Mouse (Mus musculus): ENCODE data around the gene Cnbd2. TPM values are rescaled to one million over a fixed set of nuclear protein-coding genes. Genes with fewer than 3 reads are reported as not detected.
A peak's percentile ranks its signal among the peaks of the same experiment; 100 is the strongest.
"Not testable (repeated sequence)": the region's sequence is repeated elsewhere in the genome, so short reads cannot be mapped to it uniquely, and the experiment has no call there.

Cnbd2 gene
- polyA plus RNA-seq, 1 experiment from 2014 or later, result 5.2 TPM

DNA sequence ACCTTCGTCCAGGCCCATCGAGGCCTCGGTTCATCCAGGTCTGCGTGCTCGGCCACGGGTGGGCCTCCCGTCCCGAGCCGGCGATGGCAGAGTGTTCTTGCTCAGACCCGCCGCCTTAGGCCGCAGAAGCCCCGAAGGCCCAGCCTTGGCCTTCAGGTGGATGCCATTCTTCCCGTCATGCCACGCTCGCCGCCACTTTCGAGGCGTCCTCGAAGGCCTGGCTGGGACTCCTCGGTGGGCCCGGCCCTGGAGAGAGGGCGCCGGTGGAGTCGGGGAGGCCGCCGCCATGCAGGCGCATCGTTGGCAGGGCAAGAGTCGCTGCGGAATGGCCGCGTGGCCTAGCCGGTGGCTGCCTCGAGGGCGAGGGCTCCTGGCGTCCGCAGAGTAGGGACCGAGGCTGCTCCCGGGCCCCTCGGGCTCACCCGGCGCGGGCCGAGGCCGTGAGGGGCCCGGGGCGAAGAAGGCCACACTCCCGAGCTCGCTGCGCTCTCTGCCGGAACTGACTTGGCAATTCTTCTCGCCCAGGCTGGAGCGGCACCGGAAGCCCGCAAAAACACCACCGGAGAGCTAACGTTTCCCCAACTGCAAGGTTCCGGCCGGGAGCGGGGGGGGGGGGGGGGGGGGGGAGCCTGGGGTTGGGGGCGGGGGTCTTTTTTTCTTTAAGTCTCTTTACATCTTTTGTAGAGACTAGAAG is 80.5 kb downstream of the Cnbd2 start:
- not testable (repeated sequence) for H3K4me1 ChIP-seq (replicated peaks); H3K9me3 ChIP-seq; H3K27me3 ChIP-seq; H3K36me3 ChIP-seq
- Histone ChIP-seq H3K27ac (peak overlapping the region; percentile 50; the same call in 1 of the 2 replicates), H3K4me3 (replicated peaks) (peak overlapping the region; percentile 40), H3K9ac (replicated peaks) (0 out of 2 replicates have a peak overlapping the region, but pooled peaks have one; percentile 53), H3K4me2 (peak overlapping the region; percentile 46)
- ATAC-seq (ENCODE audit: insufficient number of reproducible peaks, insufficient read depth, low FRiP score, low TSS enrichment, low read depth), result peak; percentile 80; the same call in 1 of the 2 replicates
- 1% methylated on average over 26 of the region's 63 CpGs for WGBS

DNA sequence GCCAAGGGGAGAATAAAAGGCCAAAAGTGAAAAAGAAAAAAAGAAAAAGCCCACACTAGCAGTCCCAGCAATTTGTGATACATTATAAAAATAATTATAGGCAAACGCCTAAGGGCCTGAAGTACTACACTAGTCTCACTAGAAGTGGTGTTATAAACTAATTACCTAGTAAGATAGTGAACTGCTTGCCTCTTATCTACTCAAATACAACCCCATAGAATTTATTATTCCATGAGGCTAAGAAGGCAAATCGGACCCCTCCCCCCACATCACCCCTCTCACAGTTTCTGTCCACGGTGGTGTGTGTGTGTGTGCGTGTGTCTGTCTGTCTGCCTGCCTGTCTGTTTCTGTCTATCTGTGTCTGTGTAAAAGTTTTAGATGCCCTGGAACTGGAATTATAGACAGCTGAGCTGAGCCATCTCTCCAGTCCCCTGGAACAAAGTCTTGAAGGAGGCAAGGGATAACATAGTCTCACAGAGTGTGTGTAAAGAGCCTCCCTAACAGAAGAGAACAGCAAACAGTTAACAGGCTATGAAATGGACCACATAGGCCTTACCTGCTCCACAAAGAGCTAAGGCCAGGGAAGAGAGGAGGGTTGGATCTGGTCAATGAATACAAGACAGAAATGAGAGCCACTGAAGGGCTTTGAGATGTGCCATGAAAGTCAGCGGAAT is 81.2 kb downstream of the Cnbd2 start:
- WGBS, result 56% methylated on average over 5 of the region's 5 CpGs
- Histone ChIP-seq H3K27ac (peak overlapping the region; percentile 50; the same call in 1 of the 2 replicates), H3K9ac (replicated peaks) (no peak overlapping the region), H3K4me3 (replicated peaks) (peak overlapping the region; percentile 40), H3K27me3 (no peaks in the 10 kb centered on the region), H3K36me3 (no peaks in the 10 kb centered on the region), H3K4me1 (replicated peaks) (peaks cover 4% of the 10 kb centered on the region; the same call in 1 of the 2 replicates), H3K9me3 (no peaks in the 10 kb centered on the region), H3K4me2 (peak overlapping the region; percentile 46)
- ATAC-seq (ENCODE audit: insufficient number of reproducible peaks, insufficient read depth, low FRiP score, low TSS enrichment, low read depth), result peak; percentile 52; the same call in 1 of the 2 replicates

DNA sequence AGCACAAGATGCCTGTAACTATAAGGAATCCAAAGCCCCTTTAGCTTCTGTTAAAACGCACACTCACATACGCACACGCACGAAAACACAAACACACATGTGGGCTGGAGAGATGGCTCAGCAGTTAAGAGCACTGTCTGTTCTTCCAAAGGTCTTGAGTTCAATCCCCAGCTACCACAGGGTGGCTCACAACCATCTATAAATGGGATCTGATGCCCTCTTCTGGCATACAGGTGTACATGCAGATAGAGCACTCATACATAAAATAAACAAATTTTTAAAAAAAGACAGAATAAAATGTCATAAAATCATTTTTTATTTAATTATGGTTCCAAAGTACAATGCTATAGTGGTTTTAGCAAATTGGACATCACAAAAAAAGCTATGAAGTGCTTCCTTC is 82.2 kb downstream of the Cnbd2 start:
- H3K27me3 ChIP-seq, result no peaks in the 10 kb centered on the region
- no peak overlapping the region for H3K27ac ChIP-seq
- no peaks in the 10 kb centered on the region for H3K9me3 ChIP-seq
- no peak for ATAC-seq (ENCODE audit: insufficient number of reproducible peaks, insufficient read depth, low FRiP score, low TSS enrichment, low read depth)
- no peak overlapping the region for H3K4me3 ChIP-seq (replicated peaks)
- no peak overlapping the region for H3K4me2 ChIP-seq
- no peaks in the 10 kb centered on the region for H3K36me3 ChIP-seq
- WGBS, result 94% methylated on average over 4 of the region's 4 CpGs
- H3K9ac ChIP-seq (replicated peaks), result no peak overlapping the region
- H3K4me1 ChIP-seq (replicated peaks), result peaks cover 4% of the 10 kb centered on the region; the same call in 1 of the 2 replicates

DNA sequence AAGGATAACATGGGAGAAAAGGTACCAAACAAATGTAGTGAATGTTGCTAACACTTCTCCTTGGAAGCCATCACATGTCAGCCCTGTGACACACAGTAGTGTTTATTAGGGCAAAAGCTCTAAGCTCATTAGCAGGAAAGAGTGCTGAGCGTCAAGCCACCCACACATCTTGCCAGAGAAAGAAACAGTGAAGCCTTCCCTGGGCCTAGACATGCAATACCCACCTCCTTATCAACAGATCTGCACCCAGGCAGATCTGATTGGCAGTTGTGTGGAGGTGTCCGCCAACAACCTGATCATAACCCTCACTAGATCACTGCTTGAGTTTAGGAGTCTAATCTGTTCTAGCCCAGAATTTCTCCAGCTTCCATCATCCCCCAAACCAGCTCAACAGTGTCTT is 84.0 kb downstream of the Cnbd2 start:
- no peak overlapping the region for H3K27ac ChIP-seq
- H3K4me2 ChIP-seq, result no peak overlapping the region
- H3K9ac ChIP-seq (replicated peaks), result no peak overlapping the region
- no peak for ATAC-seq (ENCODE audit: insufficient number of reproducible peaks, insufficient read depth, low FRiP score, low TSS enrichment, low read depth)
- 76% methylated on average over 2 of the region's 2 CpGs for WGBS
- peaks cover 8% of the 10 kb centered on the region for H3K4me1 ChIP-seq (replicated peaks)
- H3K4me3 ChIP-seq (replicated peaks), result no peak overlapping the region
- H3K36me3 ChIP-seq, result no peaks in the 10 kb centered on the region
- no peaks in the 10 kb centered on the region for H3K27me3 ChIP-seq
- no peaks in the 10 kb centered on the region for H3K9me3 ChIP-seq

DNA sequence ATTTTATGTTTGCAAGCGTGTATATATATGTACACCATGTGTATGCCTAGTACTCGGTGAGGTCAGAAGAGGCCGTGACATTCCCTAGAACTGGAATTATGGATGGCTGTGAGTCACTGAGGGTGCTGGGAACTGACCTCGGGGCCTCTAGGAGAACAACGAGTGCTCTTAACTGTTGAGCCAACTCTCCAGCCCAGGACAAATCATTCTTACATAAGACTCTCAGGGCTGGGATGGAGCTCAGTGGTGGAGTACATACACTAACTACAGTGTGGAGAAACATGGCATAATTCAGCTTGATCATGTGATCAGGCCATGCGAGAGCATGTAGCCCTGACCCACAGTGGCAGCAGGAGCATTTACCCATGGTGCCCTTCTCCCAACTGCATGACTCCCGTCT is 85.9 kb downstream of the Cnbd2 start:
- Histone ChIP-seq H3K9me3 (no peaks in the 10 kb centered on the region), H3K27ac (no peak overlapping the region)

DNA sequence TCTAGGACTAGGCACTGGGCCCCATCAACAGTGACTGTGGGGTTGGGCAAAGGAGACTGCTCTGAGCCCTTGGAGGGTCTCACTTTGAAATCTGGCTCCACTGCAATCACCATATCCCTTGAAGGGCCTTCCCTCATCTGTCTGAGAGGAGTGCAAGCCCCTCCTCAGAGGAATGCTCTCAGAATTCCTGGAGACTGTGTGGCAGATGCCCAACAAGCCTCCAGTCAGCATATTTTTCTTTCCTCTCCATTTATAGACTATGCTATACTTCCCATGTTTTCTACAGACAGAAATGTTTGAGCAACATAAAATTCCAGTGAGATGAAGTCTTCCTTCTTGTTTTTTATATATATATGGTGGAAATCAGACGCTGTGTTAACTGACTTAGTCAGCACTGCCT is 87.4 kb downstream of the Cnbd2 start:
- Histone ChIP-seq H3K36me3 (no peaks in the 10 kb centered on the region), H3K27ac (no peak overlapping the region), H3K4me1 (replicated peaks) (peaks cover 9% of the 10 kb centered on the region), H3K9ac (replicated peaks) (no peak overlapping the region), H3K4me3 (replicated peaks) (no peak overlapping the region), H3K27me3 (no peaks in the 10 kb centered on the region), H3K9me3 (no peaks in the 10 kb centered on the region), H3K4me2 (no peak overlapping the region)
- ATAC-seq (ENCODE audit: insufficient number of reproducible peaks, insufficient read depth, low FRiP score, low TSS enrichment, low read depth), result no peak
- WGBS, result 77% methylated on average over 1 of the region's 1 CpGs

More for the DNA sequence above, 85.9 kb downstream of the Cnbd2 start:
- Histone ChIP-seq H3K36me3 (no peaks in the 10 kb centered on the region), H3K4me2 (no peak overlapping the region), H3K4me3 (replicated peaks) (no peak overlapping the region), H3K27me3 (no peaks in the 10 kb centered on the region), H3K4me1 (replicated peaks) (peaks cover 13% of the 10 kb centered on the region), H3K9ac (replicated peaks) (no peak overlapping the region)
- 87% methylated on average over 7 of the region's 7 CpGs for WGBS
- ATAC-seq (ENCODE audit: insufficient number of reproducible peaks, insufficient read depth, low FRiP score, low TSS enrichment, low read depth), result no peak

DNA sequence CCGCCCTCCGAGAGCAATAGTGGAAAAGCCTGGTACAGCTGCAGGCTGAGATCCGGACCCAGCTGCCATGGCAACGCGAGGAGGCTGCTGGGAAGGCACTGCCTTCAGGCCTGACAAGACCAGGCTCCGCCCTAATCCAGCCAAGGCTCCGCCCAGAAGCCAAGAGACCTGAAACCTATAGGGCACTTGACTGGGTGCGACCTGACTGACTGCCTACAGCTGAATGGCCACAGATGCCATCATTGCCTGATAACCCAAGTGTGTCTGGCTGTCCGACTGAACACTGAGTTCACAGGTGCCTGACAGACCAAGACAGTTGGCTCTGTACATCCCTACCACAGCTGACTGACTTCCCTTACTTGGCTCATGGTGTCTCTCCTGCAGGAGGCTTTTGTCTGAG is 89.2 kb downstream of the Cnbd2 start:
- no peaks in the 10 kb centered on the region for H3K9me3 ChIP-seq
- no peaks in the 10 kb centered on the region for H3K27me3 ChIP-seq
- H3K9ac ChIP-seq (replicated peaks), result peak overlapping the region; percentile 31; the same call in 1 of the 2 replicates
- no peak overlapping the region; the same call in 1 of the 2 replicates for H3K4me3 ChIP-seq (replicated peaks)
- H3K4me1 ChIP-seq (replicated peaks), result peaks cover 11% of the 10 kb centered on the region
- 6% methylated on average over 9 of the region's 9 CpGs for WGBS
- H3K36me3 ChIP-seq, result no peaks in the 10 kb centered on the region
- H3K4me2 ChIP-seq, result peak overlapping the region; percentile 43
- ATAC-seq (ENCODE audit: insufficient number of reproducible peaks, insufficient read depth, low FRiP score, low TSS enrichment, low read depth), result peak; percentile 63; the same call in 1 of the 2 replicates
- H3K27ac ChIP-seq, result no peak overlapping the region

DNA sequence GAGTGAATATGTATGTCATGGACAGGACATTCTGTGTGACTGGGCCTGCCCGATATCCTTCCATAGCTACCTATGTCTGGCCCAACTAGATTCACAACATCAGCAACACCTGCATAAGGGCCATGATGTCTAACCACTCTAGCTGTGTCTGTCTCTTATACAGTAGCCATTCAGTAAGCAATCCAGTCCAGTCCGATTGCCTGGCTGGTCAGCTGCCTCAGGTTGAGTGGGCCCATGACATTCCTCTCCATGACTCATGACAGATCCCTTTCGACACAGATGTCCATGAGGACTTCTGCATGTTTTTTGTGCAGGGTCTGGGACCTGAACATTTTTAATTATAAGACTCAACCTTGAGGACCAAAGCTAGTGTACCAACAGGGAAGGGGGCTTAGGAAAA is 89.9 kb downstream of the Cnbd2 start:
- 96% methylated on average over 3 of the region's 3 CpGs for WGBS
- no peaks in the 10 kb centered on the region for H3K36me3 ChIP-seq
- H3K4me3 ChIP-seq (replicated peaks), result no peak overlapping the region
- H3K27me3 ChIP-seq, result no peaks in the 10 kb centered on the region
- H3K4me2 ChIP-seq, result no peak overlapping the region
- H3K4me1 ChIP-seq (replicated peaks), result peaks cover 18% of the 10 kb centered on the region
- ATAC-seq (ENCODE audit: insufficient number of reproducible peaks, insufficient read depth, low FRiP score, low TSS enrichment, low read depth), result no peak
- H3K9ac ChIP-seq (replicated peaks), result no peak overlapping the region
- H3K27ac ChIP-seq, result no peak overlapping the region
- no peaks in the 10 kb centered on the region for H3K9me3 ChIP-seq

DNA sequence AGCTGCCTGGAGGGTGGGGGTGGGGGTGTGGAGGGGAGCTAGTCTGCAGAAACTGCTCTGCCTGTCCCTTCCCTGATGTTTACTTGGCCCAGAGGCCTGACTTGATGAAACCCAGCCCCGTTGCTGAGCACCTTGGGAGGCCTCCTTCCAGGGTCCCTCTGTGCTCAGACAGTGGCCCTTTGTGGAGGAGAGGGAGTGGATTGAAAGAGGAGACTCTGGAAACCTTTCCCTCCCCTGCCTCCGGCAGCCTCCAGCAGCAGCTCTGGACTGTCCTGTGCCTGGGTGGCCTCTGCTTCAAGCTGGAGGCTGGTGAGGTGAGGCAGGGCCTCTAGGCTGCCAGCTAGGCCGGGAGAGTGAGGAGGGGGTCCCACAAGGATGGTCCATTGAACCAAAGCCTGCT is 94.9 kb downstream of the Cnbd2 start:
- Histone ChIP-seq H3K36me3 (no peaks in the 10 kb centered on the region), H3K9me3 (no peaks in the 10 kb centered on the region), H3K4me3 (replicated peaks) (no peak overlapping the region), H3K9ac (replicated peaks) (no peak overlapping the region), H3K4me1 (replicated peaks) (peaks cover 19% of the 10 kb centered on the region), H3K27me3 (no peaks in the 10 kb centered on the region), H3K27ac (peak overlapping the region; percentile 74), H3K4me2 (0 out of 2 replicates have a peak overlapping the region, but pooled peaks have one; percentile 4)
- 13% methylated on average over 3 of the region's 3 CpGs for WGBS
- peak; percentile 74; the same call in 1 of the 2 replicates for ATAC-seq (ENCODE audit: insufficient number of reproducible peaks, insufficient read depth, low FRiP score, low TSS enrichment, low read depth)

DNA sequence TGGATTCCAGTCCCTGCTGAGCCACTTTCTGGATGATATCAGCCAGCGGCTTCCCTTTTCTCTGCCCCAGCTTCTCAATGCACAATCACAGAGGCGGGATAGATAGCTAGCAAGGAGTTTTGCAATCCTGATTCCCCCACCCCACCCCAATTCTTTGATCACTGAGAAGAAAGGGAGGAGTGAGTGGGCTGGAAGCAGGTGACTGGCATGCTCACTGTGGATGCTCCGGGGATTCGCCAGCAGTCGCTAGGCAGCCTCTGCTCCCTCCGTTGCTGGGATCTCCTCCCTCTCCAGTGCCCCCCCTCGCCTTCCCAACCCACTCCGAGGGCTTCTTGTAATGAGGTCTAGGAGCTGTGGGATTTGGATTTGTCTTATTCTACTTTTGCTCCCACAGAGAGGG is 96.1 kb downstream of the Cnbd2 start:
- Histone ChIP-seq H3K9me3 (no peaks in the 10 kb centered on the region), H3K9ac (replicated peaks) (no peak overlapping the region), H3K27ac (peak overlapping the region; percentile 74; the same call in 1 of the 2 replicates), H3K4me3 (replicated peaks) (no peak overlapping the region), H3K27me3 (no peaks in the 10 kb centered on the region), H3K36me3 (no peaks in the 10 kb centered on the region), H3K4me1 (replicated peaks) (peaks cover 19% of the 10 kb centered on the region), H3K4me2 (no peak overlapping the region)
- no peak for ATAC-seq (ENCODE audit: insufficient number of reproducible peaks, insufficient read depth, low FRiP score, low TSS enrichment, low read depth)
- WGBS, result 54% methylated on average over 8 of the region's 8 CpGs

DNA sequence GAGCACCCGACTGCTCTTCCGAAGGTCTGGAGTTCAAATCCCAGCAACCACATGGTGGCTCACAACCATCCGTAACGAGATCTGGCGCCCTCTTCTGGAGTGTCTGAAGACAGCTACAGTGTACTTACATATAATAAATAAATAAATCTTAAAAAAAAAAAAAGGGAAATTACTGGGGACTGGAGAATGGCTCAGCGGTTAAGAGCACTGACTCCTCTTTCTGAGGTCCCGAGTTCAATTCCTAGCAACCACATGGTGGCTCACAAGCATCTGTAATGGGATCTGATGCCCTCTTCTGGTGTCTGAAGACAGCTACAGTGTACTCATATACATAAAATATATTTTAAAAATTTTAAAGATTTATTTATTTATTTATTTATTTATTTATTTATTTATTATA is 99.2 kb downstream of the Cnbd2 start:
- not testable (repeated sequence) for H3K4me2 ChIP-seq; H3K4me3 ChIP-seq (replicated peaks); H3K36me3 ChIP-seq; H3K27me3 ChIP-seq; ATAC-seq (ENCODE audit: insufficient number of reproducible peaks, insufficient read depth, low FRiP score, low TSS enrichment, low read depth); H3K27ac ChIP-seq; H3K9ac ChIP-seq (replicated peaks); H3K9me3 ChIP-seq
- H3K4me1 ChIP-seq (replicated peaks), result peaks cover 16% of the 10 kb centered on the region
- 85% methylated on average over 6 of the region's 7 CpGs for WGBS
